Mouse (Mus musculus) cerebellum, postnatal 10 days (tissue): ENCODE measurements around the gene Pdcd7.

ENCODE experiments used
- DNase-seq, 2 experiments: peaks; one replicate each; pipeline ENCODE4 v3.0.0; 2021; ENCODE audit warnings: mixed read lengths in 2 of 2

Pdcd7 gene

DNA sequence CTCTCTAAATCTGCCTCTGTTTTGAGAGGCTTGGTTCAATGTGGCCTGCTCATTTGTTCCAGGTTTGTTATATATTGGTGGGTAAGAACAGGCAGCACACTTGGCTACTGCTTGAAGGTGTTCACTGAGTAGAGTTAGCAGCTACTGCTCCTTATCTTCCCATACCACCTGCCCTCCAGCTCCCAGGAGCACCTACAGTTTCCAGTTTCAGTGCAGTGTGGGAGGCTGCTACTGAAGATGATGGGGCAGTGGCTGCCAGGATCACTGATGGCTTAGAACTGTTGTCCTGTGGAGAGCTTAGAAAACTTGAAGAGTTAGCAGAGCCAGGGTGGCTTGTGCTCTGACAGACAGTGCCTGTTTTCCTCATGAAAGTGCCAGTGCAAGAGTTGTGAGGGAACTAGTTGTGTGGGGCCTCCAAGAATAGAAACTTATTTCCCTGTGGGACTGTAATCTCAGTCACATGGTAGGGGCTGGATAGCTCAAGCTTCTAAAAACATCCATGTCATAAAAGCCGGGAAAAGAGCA, 13.1 kb downstream of the Pdcd7 start:
- DNase-seq = no peak

DNA sequence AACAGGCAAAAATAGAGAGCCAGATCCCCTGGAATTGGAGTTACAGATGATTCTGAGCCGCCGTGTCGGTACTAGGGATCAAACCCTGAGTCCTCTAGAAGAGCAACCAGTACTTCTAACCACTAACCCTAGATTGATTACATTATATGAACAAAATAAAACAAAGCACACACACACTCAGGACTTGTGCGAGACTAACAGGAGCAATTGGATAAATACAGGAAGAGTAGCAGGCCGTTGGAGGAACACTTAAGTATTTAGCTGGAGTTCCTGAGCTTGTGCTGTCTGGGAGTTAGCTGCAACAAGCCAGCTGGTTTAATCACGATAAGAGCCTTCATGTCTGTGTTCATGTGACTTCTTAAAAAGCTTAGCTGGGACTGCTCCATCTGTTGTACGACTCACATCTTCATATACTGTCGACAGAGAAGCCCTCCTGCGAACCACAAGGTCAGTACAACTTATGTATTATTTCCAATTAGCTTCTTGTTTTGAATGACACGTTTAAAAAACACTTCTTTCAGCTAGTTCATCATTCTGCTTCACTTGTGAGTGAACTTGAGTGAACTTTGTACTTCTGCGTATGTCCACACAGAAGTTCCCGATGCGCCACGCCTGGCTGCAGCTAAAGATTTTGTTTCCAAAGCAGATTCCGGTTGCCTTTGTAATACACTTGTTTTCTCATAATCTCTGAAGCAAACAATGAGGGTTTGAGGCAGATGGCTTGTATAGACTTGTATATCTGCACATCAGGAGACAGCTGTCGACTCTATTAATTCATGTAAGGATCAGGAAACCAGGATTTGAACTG, 14.9 kb downstream of the Pdcd7 start, which contains the start of gene Ubap1l:
Gene Ubap1l, plus strand, starts transcription at position 401 of the 808 bp plus-strand sequence.
- DNase-seq = no peak

DNA sequence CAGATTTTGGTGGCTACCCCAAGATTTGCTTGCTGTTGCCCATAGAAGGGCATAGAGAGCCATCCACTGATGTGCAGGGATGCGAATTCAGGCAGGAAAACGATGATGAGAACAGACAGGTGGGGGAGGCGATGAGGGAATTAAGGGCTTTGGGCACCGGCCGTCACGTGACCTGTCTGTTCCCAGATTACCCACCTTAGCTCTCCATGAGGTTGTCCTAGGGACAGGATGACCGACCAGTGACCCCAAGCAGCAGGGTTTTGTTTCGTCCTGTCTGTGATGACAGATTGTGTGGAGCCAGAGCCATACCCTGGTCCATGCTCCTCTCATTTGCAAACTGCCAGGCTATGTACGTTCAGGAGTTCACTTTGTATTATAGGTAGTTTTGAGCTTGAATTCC, 17.8 kb downstream of the Pdcd7 start:
- no peak for DNase-seq

DNA sequence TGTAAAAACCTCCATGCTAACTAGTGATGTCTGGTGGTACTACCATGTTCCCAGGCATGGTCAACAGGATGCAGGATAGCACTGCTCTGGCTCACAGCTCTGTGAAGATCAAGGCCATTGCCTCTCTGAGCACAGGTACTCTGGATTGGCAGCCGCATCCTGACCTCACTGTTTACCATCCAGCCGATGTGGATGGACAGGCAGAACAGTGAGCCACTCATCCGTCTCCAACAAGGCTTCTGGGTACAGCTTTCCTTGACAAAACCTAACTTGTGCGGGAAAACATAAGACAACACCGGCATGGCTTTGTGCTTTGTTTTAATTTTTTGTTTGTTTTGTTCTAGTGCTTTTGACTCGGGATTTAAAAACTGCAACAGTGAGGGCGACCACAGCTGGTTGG, 19.8 kb downstream of the Pdcd7 start:
- DNase-seq = no peak

DNA sequence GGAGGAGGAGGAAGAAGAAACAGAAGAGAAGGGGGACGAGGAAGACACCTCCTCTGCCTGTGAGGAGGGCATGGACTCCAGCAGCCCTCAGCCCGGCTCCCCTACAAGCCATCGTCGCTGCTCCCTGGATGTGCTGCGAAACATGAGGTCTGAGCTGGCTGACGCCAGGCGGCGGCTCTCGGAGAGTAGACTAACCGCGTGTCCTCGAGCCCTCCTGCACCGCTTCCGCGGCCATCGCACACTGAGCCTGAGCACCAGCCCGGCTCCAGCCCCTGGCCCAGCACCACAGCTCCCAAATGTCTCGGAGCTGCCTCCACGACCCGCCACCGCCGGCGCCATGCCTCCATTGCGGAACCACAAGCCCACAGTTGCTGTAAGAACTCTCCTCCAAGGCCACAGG, 25.9 kb downstream of the Pdcd7 start:
- no peak for DNase-seq

DNA sequence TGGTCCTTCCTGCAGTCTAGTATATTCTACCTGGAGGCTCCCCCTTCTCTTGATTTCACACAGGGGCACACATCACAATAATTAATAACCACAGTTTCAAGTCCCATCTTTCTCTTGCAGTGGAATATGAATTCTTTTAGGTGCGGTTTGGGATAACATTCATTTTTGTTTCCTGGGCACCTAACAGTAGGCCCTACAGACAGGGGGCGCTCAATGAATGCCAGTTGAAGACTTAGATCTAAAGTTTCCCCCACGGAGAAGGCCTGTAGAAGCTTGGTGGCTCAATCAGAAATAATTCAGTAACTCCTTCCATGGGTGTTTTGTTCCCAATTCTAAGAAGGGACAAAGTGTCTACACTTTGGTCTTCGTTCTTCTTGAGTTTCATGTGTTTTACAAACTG, 26.5 kb downstream of the Pdcd7 start:
- DNase-seq = peak; percentile 70 to 74

DNA sequence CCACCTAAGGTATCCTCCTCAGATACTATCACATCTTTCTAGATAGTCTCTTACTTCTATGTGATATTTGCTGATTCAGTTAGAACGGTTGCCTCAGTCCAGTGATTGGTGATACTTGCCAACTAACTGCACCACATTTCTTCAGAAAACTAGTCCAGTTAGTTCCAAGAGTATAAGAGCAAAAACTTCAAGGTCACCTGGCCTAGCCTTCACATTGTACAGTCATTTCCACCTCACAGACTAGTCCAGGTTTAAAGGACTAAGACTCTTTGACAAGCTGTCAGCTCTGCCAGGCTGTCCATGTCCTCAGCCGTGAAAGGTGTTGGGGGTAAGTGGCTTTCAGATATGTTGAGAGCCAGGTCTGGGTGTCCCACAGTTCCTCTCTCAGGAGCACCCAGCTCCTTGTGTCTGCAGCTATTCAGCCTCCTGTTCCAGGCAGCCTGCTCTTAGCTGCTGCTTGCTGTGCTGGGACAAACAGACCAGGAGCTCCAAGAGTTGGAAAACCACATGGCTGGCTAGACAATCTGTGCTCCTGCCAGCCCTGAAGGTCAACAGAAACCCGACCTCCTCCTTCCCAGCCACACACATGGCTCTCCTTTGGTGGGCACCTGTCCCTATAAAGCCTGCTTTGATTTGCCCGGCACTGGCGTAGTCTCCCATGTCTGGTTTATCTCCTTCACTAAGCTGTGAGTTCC, 28.7 kb downstream of the Pdcd7 start:
- DNase-seq = no peak

DNA sequence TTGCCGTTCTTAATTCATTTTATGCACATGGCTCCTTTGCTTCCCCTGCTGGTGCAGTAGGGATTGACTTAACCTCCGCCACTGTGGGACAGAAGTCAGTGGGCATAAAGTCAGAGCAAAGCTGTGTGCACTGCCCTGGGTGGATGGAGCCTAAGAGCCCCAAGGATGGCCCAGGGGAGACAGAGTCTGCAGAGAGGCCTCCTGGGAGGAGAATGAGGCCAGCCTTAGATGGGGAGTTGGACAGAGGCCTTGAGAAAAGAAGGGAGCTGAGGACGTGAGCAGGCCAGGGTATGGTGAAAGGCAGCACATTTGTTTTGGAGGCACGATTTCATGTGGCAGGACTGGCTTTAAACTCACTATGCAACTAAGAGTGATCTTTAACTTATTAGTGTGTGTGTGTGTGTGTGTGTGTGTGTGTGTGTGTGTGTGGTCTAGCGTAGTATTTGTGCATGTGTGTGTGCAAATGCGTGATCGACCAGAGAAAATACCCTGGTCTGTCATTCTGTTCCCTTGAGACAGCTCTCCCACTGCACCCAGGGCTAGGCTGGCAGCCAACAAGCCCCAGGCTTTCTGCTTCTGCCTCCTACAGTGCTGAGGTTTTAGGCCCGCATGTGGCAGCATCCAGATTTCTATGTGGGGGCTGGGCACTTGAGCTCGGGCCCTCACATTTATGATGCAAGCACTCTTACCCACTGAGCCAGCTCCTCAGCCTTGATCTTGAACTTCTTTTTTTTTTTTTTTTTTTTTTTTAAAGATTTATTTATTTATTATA, 29.4 kb downstream of the Pdcd7 start:
- no peak for DNase-seq

DNA sequence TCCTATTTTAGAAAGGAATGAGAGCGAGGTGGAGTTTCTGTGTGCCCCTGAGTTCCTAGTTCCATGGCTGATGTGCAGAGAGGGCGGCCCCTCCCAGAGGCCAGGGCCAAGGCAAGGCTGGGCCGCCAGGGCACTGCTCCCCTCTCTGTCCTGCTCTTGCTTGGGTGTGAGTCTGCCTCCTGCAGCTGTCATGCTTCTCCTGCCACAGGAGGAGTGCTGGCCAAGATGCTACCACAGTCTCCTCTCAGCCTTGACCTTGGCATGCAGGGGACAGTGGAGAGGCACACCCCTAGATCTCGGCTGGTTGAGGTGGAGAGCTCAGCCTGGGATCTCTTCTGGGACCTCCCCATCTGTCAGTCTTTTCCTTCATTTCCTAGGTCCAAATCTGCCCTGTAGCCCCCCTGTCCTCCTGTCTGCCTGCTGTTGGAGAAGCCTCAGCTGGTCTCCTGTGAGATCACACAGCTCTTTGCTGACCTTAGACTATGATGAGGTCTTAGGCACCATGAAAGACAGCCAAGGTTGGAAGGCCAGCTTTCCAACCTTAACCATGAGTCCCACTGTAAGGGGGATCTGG, 35.2 kb downstream of the Pdcd7 start:
- DNase-seq = no peak

DNA sequence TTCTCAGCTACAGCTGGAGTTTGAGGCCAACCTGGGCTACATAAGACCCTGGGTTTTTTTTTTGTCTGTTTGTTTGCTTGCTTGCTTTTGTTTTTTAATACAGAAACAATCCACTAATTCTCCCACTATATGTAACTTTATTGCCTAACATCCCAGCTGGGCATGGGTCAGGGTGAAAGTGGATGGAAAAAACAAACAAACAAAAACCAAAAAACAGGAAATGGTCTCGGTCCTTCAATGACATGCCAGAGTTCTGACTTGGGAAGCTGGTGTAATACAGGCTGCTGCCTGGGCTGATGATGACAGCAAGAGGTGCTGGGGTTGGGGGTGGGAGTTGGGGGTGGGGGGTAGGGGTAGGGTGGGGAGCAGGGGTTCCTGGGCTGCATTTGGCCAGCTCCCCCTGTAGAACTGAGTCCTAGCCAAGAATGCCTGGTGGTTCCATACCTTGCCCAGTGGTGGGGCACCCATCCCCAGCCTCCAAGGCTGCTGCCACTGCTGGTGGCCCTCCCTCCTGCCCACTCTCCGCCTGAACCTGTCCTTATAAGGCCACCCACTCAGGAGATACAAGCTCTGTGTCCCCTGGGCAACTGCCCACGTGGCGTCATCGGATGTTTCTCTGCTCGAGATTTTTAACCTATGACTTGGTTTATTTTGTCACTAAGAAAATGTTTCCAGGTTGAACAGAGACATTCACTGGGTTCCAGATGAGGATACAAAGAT, 36.3 kb downstream of the Pdcd7 start:
- no peak for DNase-seq

DNA sequence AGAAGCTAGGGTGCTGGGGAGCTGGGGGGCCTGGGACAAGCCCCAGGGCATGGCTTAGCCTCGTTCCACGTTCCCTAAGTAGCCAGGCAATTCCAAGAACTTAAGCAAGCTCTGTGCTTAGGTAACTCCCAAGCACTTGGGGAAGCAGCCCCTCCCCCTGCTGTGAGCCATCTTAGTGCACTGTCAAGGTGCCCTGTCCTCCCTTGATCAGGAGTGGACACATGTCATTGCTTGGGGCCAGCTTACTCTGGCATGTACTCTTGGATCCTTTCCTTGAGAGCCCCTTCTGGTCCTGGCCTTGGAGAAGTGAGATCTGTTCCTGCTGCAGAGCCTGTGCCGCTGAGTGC, 36.8 kb downstream of the Pdcd7 start:
- peak; percentile 51 to 54 for DNase-seq

DNA sequence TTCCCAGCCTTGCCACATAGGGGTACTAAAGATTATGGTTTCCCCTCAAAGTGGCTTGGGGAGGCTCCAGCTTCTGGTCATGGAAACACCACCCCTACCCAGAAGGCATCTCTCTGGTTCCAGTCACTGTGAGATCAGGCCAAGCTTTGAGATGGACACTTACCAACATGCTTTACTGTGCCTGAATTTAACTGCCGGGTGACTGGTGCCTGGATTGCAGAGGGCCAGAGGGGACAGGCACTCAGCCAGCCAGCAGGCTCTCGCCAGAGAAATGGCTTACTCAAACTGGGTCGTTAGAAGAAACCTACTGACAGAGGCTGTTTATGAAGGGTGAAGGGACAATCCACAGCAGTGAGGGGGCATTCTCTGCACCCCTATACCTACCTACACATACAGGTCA, 38.4 kb downstream of the Pdcd7 start:
- DNase-seq = peak; percentile 71 to 73

DNA sequence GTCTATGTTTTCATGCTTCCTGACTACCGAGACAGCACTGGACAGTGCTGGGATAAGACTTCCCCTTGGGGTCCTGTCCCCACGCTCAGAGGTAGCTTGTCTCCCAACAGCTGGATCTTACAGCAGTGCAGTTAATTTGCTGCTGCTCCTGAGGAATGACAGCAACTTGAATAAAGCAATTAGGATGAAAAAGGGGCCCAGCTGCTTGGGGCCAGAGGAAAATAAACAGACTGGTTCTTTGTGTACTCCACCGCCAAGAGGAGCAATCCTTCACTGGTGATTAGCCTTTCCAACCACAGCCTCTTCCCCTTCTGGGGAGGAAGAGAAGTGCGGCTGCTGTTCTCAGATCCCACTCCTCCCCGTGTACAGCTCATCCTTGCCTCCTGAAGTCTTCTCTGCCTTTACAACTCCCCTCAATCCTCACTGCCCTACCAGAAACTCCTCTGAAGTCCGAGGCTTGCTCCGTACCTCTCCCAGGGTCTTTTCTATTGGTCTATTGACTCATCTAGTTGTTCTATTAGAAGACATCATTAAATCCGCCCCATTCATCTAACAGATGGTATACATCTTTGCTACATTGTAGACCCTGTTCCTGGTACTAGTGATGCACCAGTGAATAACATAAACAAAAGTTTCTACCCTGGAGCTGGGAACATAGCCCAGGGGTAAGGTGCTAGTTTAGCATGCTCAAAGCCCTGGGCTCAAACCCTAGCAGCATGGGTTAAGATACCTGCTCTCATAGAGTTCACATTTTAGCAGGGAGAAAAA, 40.7 kb downstream of the Pdcd7 start:
- DNase-seq = no peak

DNA sequence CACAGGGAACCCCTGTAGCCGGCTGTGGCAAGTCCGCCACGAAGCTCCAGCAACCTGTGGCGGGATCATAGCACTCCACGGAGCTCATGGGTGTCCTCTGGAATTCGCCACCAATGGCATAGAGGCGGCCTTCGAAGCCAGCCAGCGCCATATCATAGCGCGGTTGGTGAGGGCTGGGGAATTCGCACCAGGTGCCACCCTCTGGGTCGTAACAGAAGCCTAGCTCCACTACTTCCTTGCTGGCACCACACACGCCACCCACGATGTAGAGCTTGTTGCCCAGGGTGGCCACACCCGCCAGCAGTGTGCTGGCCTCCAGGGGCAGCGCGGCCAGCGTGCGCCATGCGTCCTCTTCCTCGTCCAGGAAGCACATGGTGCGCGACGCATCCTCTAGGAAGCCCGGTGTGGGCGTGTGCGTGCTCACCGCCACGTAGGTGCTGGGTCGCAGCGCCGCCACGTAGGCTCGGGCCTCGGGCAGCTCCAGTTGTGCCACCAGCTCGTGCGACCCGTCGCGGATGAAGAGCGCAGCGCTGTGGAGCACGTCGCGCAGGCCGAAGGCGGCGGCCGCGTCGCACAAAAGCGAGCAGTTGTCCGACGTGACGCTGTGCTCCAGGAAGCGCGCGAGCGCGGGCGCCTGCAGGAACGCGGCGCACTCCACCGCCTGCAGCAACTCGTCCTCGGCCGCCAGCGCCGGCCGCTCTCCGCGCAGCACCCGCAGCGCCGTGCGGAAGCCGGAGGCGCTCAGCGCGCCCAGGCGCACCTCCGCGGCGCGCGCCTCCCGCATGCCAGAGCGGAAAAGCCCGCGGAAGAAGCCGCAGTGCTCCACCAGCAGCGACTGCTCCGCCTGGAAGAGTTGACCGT, 45.1 kb downstream of the Pdcd7 start:
- no peak for DNase-seq

DNA sequence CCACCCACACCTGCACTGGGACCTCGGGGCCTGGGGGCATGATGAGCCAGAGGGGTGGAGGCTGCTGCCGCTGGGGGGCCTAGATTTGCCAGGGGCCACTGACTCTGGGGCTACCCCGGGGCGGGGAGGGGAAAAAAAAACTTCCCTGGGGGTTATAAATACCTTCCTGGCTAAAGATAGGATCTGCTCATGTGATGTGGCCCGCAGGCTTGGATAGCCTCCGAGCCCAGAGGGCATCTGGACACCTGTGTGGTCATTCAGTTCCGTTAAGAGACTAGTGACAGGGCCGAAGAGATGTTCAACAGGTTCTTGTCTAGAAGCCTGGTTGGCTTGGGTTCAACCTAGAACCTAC, 45.7 kb downstream of the Pdcd7 start, which contains the start of gene Kbtbd13:
Gene Kbtbd13, minus strand, starts transcription at position 40 of the 352 bp plus-strand sequence.
- no peak for DNase-seq

DNA sequence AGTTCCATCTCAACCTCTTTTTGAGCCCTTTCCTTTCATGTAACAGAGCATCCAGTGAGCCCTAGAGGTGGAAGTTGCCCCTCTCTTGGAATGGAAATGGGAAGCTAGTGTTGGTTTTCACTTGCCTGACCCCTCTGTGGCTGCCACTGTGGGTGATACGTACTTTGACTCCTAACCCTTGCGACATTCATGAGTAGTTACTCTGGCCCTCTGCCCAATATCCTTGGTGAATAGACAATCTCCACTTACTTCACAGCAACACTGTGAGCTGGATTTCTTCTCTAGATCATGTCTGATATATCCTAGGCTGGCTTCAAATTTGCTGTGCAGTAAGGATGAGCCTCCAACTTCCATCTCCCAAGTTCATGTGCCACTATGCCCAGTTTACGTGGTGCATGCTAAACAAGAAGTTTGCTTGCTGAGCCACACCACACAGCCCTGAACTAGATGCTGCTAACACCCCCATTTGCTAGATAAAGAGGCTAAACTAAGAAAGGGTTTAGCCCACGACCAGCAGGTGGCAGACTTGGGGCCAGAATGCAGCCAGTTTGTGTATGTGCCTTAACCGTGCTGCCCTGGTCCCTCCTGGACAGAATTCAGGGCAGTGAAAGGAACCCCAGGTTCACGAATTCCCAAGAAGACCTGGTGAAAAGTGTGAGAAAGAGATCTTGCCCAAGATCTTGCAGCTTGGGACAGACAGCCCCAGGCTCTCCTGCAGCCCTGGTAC, 46.9 kb downstream of the Pdcd7 start:
- DNase-seq = peak; percentile 85

DNA sequence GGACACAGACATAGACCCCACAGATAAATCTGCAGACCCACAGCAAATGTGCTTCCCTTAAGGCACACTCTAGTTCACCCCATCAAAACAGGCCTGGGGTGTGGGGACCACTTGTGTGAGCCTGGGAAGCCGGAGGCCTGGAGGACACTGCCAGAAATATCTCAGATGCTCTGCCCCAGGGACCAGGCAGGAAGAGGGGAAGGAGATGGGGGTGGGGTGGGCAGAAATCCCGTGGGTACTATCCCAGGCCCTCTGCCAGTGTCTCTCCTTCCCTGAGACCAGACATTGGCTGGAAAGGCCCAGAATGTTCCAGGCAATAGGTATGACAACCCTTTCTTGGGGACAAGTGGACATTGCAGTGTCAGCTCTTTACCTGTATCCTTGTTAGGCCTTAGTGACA, 47.7 kb downstream of the Pdcd7 start:
- no peak for DNase-seq

DNA sequence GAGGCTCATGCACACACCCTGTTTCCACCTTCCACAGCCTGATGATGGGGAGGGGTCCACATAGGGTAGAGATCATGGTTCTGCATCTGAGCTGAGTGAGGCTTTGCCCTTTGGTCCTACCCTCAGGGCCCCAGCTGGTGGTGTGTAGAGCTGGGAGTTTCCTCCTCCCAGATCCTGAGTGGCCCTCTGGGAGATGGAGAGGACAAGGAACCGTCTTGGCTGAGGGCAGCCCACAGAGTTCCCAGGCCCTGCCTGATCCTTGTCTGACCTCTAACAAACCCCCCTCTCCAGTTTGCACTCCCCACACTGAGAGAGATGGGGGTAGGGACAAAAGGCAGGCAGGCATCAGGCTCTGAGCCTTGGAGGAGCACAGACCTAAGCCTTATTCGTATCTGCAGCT, 48.5 kb downstream of the Pdcd7 start:
- no peak for DNase-seq

DNA sequence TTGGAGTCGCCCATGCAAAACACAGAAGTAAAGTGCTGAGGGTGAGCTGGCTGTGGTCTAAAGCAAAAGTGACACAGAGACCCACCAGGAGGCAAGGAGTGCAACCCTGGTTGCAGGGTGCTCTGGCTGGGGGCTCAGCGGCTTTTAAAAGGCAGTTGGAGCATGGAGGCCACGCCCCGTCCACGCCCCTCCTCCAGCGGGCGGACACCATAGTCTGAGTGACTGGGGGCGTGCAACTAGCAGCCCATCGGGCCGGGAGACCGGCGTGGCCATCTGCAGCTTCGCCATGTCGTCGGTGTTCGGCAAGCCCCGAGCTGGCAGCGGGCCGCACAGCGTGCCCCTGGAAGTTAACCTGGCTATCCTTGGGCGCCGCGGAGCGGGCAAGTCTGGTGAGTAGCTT, 52.4 kb downstream of the Pdcd7 start, which contains the start of gene Rasl12:
Gene Rasl12, plus strand, starts transcription at position 228 of the 400 bp plus-strand sequence.
- DNase-seq = peak; percentile 86 to 91

DNA sequence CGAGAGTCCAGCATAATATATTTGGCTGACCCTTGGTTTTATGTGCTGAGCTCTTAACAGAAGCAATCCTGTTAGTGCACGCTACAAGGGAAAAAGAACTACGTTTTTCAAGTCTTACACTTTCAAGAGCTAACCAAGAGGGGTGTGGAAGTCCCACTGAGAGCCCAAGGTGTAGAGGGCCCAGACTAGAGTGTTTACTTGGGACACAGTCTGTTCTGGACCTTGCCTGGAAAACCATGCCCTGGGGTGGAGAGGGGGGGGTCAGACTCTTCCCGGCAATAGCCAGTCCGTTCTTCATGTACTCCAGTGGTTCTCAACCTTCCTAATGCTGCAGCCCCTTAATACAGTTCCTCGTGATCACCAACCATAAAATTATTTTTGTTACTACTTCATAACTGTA, 54.0 kb downstream of the Pdcd7 start:
- no peak for DNase-seq
